ENCODE assay signal across 13 mouse cellular contexts in genomic region chr2:34139470-34140158, GRCm38 (mm10).
A peak's percentile ranks its signal among the peaks of the same experiment; 100 is the strongest.
DNase-seq lines count a peak whose midpoint lies in the region; ATAC-seq lines count a peak whose summit lies in the region.
"Had no signal": no experiment of that assay in that cellular context is flagged by ENCODE, and none has a peak within 500 bp of the region (broad histone marks: within the 10 kb centered on the region; RNA-seq: fewer than 3 reads in every experiment).

No protein-coding gene starts in this region.

- ATAC-seq in monocyte, adult 5-6 weeks (replicated peaks; ENCODE audit: insufficient number of reproducible peaks, low FRiP score, low TSS enrichment, poor library complexity, severe bottlenecking): no peak
- ATAC-seq: activated CD4-positive, CD25-positive, alpha-beta regulatory T cell, adult 4 months had no signal

- peak; percentile 63 for DNase-seq in layer of hippocampus, adult 11-12 months (ENCODE audit: low spot score)
- no peak for DNase-seq in layer of hippocampus, adult 9-10 months (ENCODE audit: low spot score)
- peak; percentile 39 to 53 for DNase-seq in frontal cortex, postnatal 14 days (ENCODE audit: low spot score in 2 of 2)
- peak; percentile 63 to 75 for DNase-seq in left cerebral cortex, adult 18-20 months (ENCODE audit: low spot score in 2 of 2)
- DNase-seq in right cerebral cortex, postnatal 14 days: peak; percentile 14
- no peak for DNase-seq in gastrocnemius, postnatal 4 days (ENCODE audit: low spot score in 2 of 2)
- DNase-seq in kidney, adult 8-10 months: no peak
- DNase-seq: cerebellum, adult 18-20 months; kidney, postnatal 14 days; liver; thymus, adult 2 months had no signal

Comparison
In these comparisons a context has a peak if more than half of its experiments do, and no peak if none do; other contexts are left out.
1. DNase-seq: peak in layer of hippocampus, adult 11-12 months (single experiment), frontal cortex, postnatal 14 days (2 of 2), left cerebral cortex, adult 18-20 months (2 of 2) and right cerebral cortex, postnatal 14 days (single experiment); none in layer of hippocampus, adult 9-10 months (single experiment), gastrocnemius, postnatal 4 days (0 of 2) and kidney, adult 8-10 months (0 of 2).